Mouse (Mus musculus) heart, embryonic 13.5 days (tissue): ENCODE results near the gene Rev3l. TPM values are rescaled to one million over a fixed set of nuclear protein-coding genes. Genes with fewer than 3 reads are reported as not detected.

Source experiments
- ATAC-seq: fragments of 200-750 bp; cut with Nextera tagmentation; 2 replicates; pipeline ENCODE4 v1.8.0; 2017; ENCODE audit warnings: moderate TSS enrichment; ENCODE audit not compliant: insufficient number of reproducible peaks, low FRiP score, low TSS enrichment; ENCODE audit errors: extremely low read depth
- H3K27ac ChIP-seq: fragments of 300-500 bp; sonication (generic); replicated peaks from 2 replicates; pipeline ENCODE4 v1.5.1; 2015; ENCODE audit warnings: moderate library complexity, mild to moderate bottlenecking, inconsistent platforms
- H3K27me3 ChIP-seq: fragments of 300-500 bp; sonication (generic); replicated peaks from 2 replicates; pipeline ENCODE4 v1.6.1; 2015; ENCODE audit warnings: mild to moderate bottlenecking, inconsistent platforms
- H3K36me3 ChIP-seq: fragments of 300-500 bp; sonication (generic); 2 replicates; pipeline ENCODE4 v1.6.1; 2015; ENCODE audit warnings: mild to moderate bottlenecking, inconsistent platforms
- H3K4me1 ChIP-seq: fragments of 300-500 bp; sonication (generic); 2 replicates; pipeline ENCODE4 v1.6.1; 2015; ENCODE audit warnings: inconsistent platforms
- H3K4me2 ChIP-seq: fragments of 300-500 bp; sonication (generic); 2 replicates; pipeline ENCODE4 v1.6.1; 2015; ENCODE audit warnings: inconsistent platforms, mild to moderate bottlenecking, moderate library complexity
- H3K4me3 ChIP-seq: fragments of 300-500 bp; sonication (generic); 2 replicates; pipeline ENCODE4 v1.5.1; 2015; ENCODE audit warnings: moderate library complexity, mild to moderate bottlenecking, inconsistent platforms
- H3K9ac ChIP-seq: fragments of 300-500 bp; sonication (generic); 2 replicates; pipeline ENCODE4 v1.6.1; 2015; ENCODE audit warnings: inconsistent platforms, mild to moderate bottlenecking, moderate library complexity
- H3K9me3 ChIP-seq: fragments of 300-500 bp; sonication (generic); 2 replicates; pipeline ENCODE4 v1.6.1; 2016; ENCODE audit warnings: inconsistent platforms
- WGBS: fragments of 180-500 bp; shearing (Covaris S2); methylation state at CpG from one replicate; pipeline ENCODE4 v1.1.7; 2015; ENCODE audit warnings: mixed read lengths; 5-methylcytosine and 5-hydroxymethylcytosine counted together
- polyA plus RNA-seq: library from polyadenylated mRNA; unstranded; fragments of >200 nt; fragmentation: Nextera tagmentation; extraction: Ambion mirVana; gene quantifications from 2 replicates; pipeline ENCODE4 v1.2.1, GENCODE M21; 2015

Rev3l gene
- polyA plus RNA-seq, 1 experiment from 2014 or later, result 8.1 TPM

- Histone ChIP-seq H3K4me3 (peak overlapping the region; percentile 88), H3K9ac (peak overlapping the region; percentile 97), H3K4me2 (peak overlapping the region; percentile 84), H3K9me3 (no peaks in the 10 kb centered on the region), H3K4me1 (peaks cover 25% of the 10 kb centered on the region), H3K27me3 (no peaks in the 10 kb centered on the region), H3K36me3 (peaks cover 4% of the 10 kb centered on the region), H3K27ac (peak overlapping the region; percentile 100)
- ATAC-seq, result peak; percentile 56; the same call in 1 of the 2 replicates
- WGBS, result under 1% methylated on average over 47 of the region's 105 CpGs
Measured at GRCm38 (mm10) chr10:39732266-39733100, 565 bp downstream of the Rev3l start.

GRCm38 (mm10) chr10:39733101-39733399, 1.1 kb downstream of the Rev3l start:
- H3K4me1 ChIP-seq, result peaks cover 28% of the 10 kb centered on the region
- peak overlapping the region; percentile 88 for H3K4me3 ChIP-seq
- H3K36me3 ChIP-seq, result peaks cover 4% of the 10 kb centered on the region; the same call in 1 of the 2 replicates
- H3K27ac ChIP-seq, result peak overlapping the region; percentile 100
- H3K27me3 ChIP-seq, result no peaks in the 10 kb centered on the region
- H3K9me3 ChIP-seq, result no peaks in the 10 kb centered on the region
- no peak for ATAC-seq
- WGBS, result under 1% methylated on average over 9 of the region's 9 CpGs
- peak overlapping the region; percentile 97 for H3K9ac ChIP-seq
- H3K4me2 ChIP-seq, result peak overlapping the region; percentile 84

GRCm38 (mm10) chr10:39733421-39733930, 1.6 kb downstream of the Rev3l start:
- H3K36me3 ChIP-seq, result peaks cover 4% of the 10 kb centered on the region; the same call in 1 of the 2 replicates
- peaks cover 28% of the 10 kb centered on the region for H3K4me1 ChIP-seq
- no peaks in the 10 kb centered on the region for H3K27me3 ChIP-seq
- H3K27ac ChIP-seq, result peak overlapping the region; percentile 100
- ATAC-seq, result no peak
- peak overlapping the region; percentile 84 for H3K4me2 ChIP-seq
- peak overlapping the region; percentile 97 for H3K9ac ChIP-seq
- no peaks in the 10 kb centered on the region for H3K9me3 ChIP-seq
- 16% methylated on average over 10 of the region's 10 CpGs for WGBS
- H3K4me3 ChIP-seq, result peak overlapping the region; percentile 88

- H3K4me1 ChIP-seq, result peaks cover 27% of the 10 kb centered on the region
- ATAC-seq, result no peak
- H3K36me3 ChIP-seq, result no peaks in the 10 kb centered on the region
- H3K9me3 ChIP-seq, result no peaks in the 10 kb centered on the region
- H3K9ac ChIP-seq, result no peak overlapping the region
- no peak overlapping the region for H3K27ac ChIP-seq
- no peak overlapping the region for H3K4me2 ChIP-seq
- no peaks in the 10 kb centered on the region for H3K27me3 ChIP-seq
- no peak overlapping the region for H3K4me3 ChIP-seq
- 85% methylated on average over 4 of the region's 4 CpGs for WGBS
Measured at GRCm38 (mm10) chr10:39736187-39736586, 4.3 kb downstream of the Rev3l start.

GRCm38 (mm10) chr10:39742057-39742456, 10.1 kb downstream of the Rev3l start:
- 78% methylated on average over 4 of the region's 4 CpGs for whole genome bisulfite sequencing
- ATAC-seq, result no peak
- H3K9me3 ChIP-seq, result no peaks in the 10 kb centered on the region
- no peaks in the 10 kb centered on the region for H3K27me3 ChIP-seq
- no peak overlapping the region for H3K27ac ChIP-seq
- H3K36me3 ChIP-seq, result no peaks in the 10 kb centered on the region
- no peak overlapping the region for H3K9ac ChIP-seq
- no peak overlapping the region for H3K4me3 ChIP-seq
- no peak overlapping the region for H3K4me2 ChIP-seq
- peaks cover 12% of the 10 kb centered on the region for H3K4me1 ChIP-seq

- ATAC-seq, result no peak
- Histone ChIP-seq H3K27me3 (no peaks in the 10 kb centered on the region), H3K36me3 (peaks cover 10% of the 10 kb centered on the region), H3K9ac (no peak overlapping the region), H3K4me2 (no peak overlapping the region), H3K4me3 (no peak overlapping the region), H3K27ac (no peak overlapping the region), H3K4me1 (peaks cover 19% of the 10 kb centered on the region), H3K9me3 (no peaks in the 10 kb centered on the region)
- 88% methylated on average over 1 of the region's 1 CpGs for WGBS
Measured at GRCm38 (mm10) chr10:39764752-39765151, 32.8 kb downstream of the Rev3l start.

GRCm38 (mm10) chr10:39766702-39767101, 34.8 kb downstream of the Rev3l start:
- 39% methylated on average over 4 of the region's 4 CpGs for WGBS
- H3K9ac ChIP-seq, result no peak overlapping the region
- no peaks in the 10 kb centered on the region for H3K36me3 ChIP-seq
- H3K4me2 ChIP-seq, result no peak overlapping the region; the same call in 1 of the 2 replicates
- no peaks in the 10 kb centered on the region for H3K9me3 ChIP-seq
- H3K27me3 ChIP-seq, result no peaks in the 10 kb centered on the region
- H3K4me1 ChIP-seq, result peaks cover 20% of the 10 kb centered on the region
- H3K27ac ChIP-seq, result peak overlapping the region; percentile 40; the same call in 1 of the 2 replicates
- no peak for ATAC-seq
- no peak overlapping the region for H3K4me3 ChIP-seq

- Histone ChIP-seq H3K27ac (no peak overlapping the region), H3K4me1 (peaks cover 41% of the 10 kb centered on the region), H3K4me2 (no peak overlapping the region), H3K36me3 (no peaks in the 10 kb centered on the region), H3K4me3 (no peak overlapping the region), H3K27me3 (no peaks in the 10 kb centered on the region), H3K9ac (no peak overlapping the region), H3K9me3 (no peaks in the 10 kb centered on the region)
- WGBS, result 61% methylated on average over 2 of the region's 2 CpGs
- no peak for ATAC-seq
Measured at GRCm38 (mm10) chr10:39772259-39772658, 40.3 kb downstream of the Rev3l start.

GRCm38 (mm10) chr10:39773940-39774726, 42.2 kb downstream of the Rev3l start:
- Histone ChIP-seq H3K36me3 (no peaks in the 10 kb centered on the region), H3K4me3 (no peak overlapping the region), H3K9me3 (no peaks in the 10 kb centered on the region), H3K4me1 (peaks cover 37% of the 10 kb centered on the region), H3K27ac (no peak overlapping the region), H3K9ac (no peak overlapping the region), H3K27me3 (no peaks in the 10 kb centered on the region), H3K4me2 (no peak overlapping the region)
- 70% methylated on average over 9 of the region's 9 CpGs for WGBS
- ATAC-seq, result no peak

GRCm38 (mm10) chr10:39776927-39777326, 45.0 kb downstream of the Rev3l start:
- H3K4me2 ChIP-seq, result no peak overlapping the region
- no peak overlapping the region for H3K27ac ChIP-seq

GRCm38 (mm10) chr10:39778305-39778704, 46.4 kb downstream of the Rev3l start:
- Histone ChIP-seq H3K27me3 (no peaks in the 10 kb centered on the region), H3K4me2 (no peak overlapping the region), H3K36me3 (no peaks in the 10 kb centered on the region), H3K9ac (no peak overlapping the region), H3K9me3 (no peaks in the 10 kb centered on the region), H3K4me3 (no peak overlapping the region), H3K4me1 (peaks cover 27% of the 10 kb centered on the region), H3K27ac (no peak overlapping the region)
- ATAC-seq, result no peak
- 66% methylated on average over 4 of the region's 4 CpGs for WGBS

More at GRCm38 (mm10) chr10:39776927-39777326, 45.0 kb downstream of the Rev3l start:
- WGBS, result 80% methylated on average over 3 of the region's 3 CpGs
- Histone ChIP-seq H3K36me3 (no peaks in the 10 kb centered on the region), H3K9ac (no peak overlapping the region), H3K4me3 (no peak overlapping the region), H3K4me1 (peaks cover 34% of the 10 kb centered on the region), H3K9me3 (no peaks in the 10 kb centered on the region), H3K27me3 (no peaks in the 10 kb centered on the region)
- no peak for ATAC-seq
